In the genomic region with DNA sequence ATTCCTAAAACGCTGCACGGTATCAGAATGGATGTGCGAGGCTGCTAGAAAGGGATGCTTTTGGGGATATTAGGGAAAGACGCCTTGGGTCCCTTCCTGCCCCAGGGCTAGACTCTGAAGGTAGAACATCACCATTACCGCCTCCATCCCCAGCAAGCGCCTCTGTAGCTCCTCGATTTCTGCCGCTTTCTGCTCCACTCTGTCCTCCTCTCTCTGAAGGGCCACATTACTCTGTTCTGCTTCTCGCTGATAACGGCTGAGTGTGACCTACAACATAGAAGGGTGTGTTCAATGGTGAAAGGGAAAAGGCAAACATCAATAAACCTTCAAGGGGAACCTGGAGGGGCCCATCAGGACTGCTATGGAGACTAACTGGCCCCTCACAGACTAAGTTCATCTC, we compare ENCODE assay signal across 26 mouse cellular contexts. TPM values are rescaled to one million over a fixed set of nuclear protein-coding genes. Genes with fewer than 3 reads are reported as not detected.
A peak's percentile ranks its signal among the peaks of the same experiment; 100 is the strongest.
DNase-seq lines count a peak whose midpoint lies in the region; ATAC-seq and TF ChIP-seq lines count a peak whose summit lies in the region.
"Had no signal": no experiment of that assay in that cellular context is flagged by ENCODE, and none has a peak within 500 bp of the region (broad histone marks: within the 10 kb centered on the region; RNA-seq: fewer than 3 reads in every experiment).

No protein-coding gene starts in this region.

- TF ChIP-seq POLR2A in limb, embryonic 14.5 days (IDR thresholded peaks at IDR 0.05; ENCODE audit: borderline replicate concordance, extremely low read depth, insufficient read depth, insufficient read length) = no peak

- no peak for TF ChIP-seq EP300 in liver, postnatal 0 days (IDR thresholded peaks at IDR 0.05; ENCODE audit: low read depth)

- DNase-seq in forebrain, embryonic 10.5 days (ENCODE audit: extremely low spot score, low spot score) = no peak
- DNase-seq in limb, embryonic 14.5 days (ENCODE audit: low spot score) = no peak
- no peak for DNase-seq in limb, embryonic 10.5 days (ENCODE audit: low spot score)
- DNase-seq in liver, postnatal 0 days = no peak
- no peak for DNase-seq in gastrocnemius, postnatal 4 days (ENCODE audit: low spot score in 2 of 2)
- DNase-seq in urinary bladder, adult 18-20 months (ENCODE audit: low spot score in 2 of 2) = no peak
- DNase-seq: cerebellum, adult 11 months; cerebellum, postnatal 14 days; embryo, embryonic 11 days; kidney, adult 9 months; kidney, postnatal 4 days; spleen, adult 18-20 months; thymus, postnatal 25 days had no signal

- H3K27ac ChIP-seq in forebrain, embryonic 10.5 days = 0 out of 2 replicates have a peak overlapping the region, but pooled peaks have one; percentile 42
- no peak overlapping the region for H3K27ac ChIP-seq in forebrain, embryonic 13.5 days
- H3K27ac ChIP-seq in limb, embryonic 14.5 days (replicated peaks; ENCODE audit: low read depth, low read length) = 0 out of 2 replicates have a peak overlapping the region, but pooled peaks have one; percentile 38
- no peak overlapping the region for H3K27ac ChIP-seq in limb, embryonic 10.5 days
- peak overlapping the region; percentile 68 for H3K27ac ChIP-seq in limb, embryonic 15.5 days
- H3K27ac ChIP-seq in liver, postnatal 0 days (ENCODE audit: low read depth) = no peak overlapping the region
- H3K27ac ChIP-seq: neural tube, embryonic 13.5 days had no signal

- no peak overlapping the region for H3K9ac ChIP-seq in forebrain, embryonic 13.5 days
- no peak overlapping the region for H3K9ac ChIP-seq in limb, embryonic 14.5 days (ENCODE audit: low read depth, low read length, severe bottlenecking)
- H3K9ac ChIP-seq in limb, embryonic 15.5 days = no peak overlapping the region
- H3K9ac ChIP-seq in liver, postnatal 0 days (replicated peaks) = no peak overlapping the region
- H3K9ac ChIP-seq: neural tube, embryonic 13.5 days had no signal

- no peak overlapping the region for H3K4me2 ChIP-seq in forebrain, embryonic 13.5 days
- H3K4me2 ChIP-seq in limb, embryonic 14.5 days (replicated peaks; ENCODE audit: low read depth, low read length, severe bottlenecking) = no peak overlapping the region
- H3K4me2 ChIP-seq in limb, embryonic 15.5 days = no peak overlapping the region
- no peak overlapping the region for H3K4me2 ChIP-seq in liver, postnatal 0 days (ENCODE audit: low read depth, low read length)
- H3K4me2 ChIP-seq: midbrain, embryonic 11.5 days; neural tube, embryonic 13.5 days had no signal

- no peak for ATAC-seq in forebrain, embryonic 13.5 days
- no peak for ATAC-seq in limb, embryonic 14.5 days (ENCODE audit: low FRiP score, low read depth)
- ATAC-seq in limb, embryonic 15.5 days (ENCODE audit: insufficient number of reproducible peaks, low FRiP score, low TSS enrichment, low read depth) = no peak
- peak; percentile 43; the same call in 1 of the 2 replicates for ATAC-seq in liver, postnatal 0 days
- ATAC-seq: forebrain, embryonic 16.5 days had no signal

- 93% methylated on average over 10 of the region's 10 CpGs for WGBS in forebrain, embryonic 10.5 days
- WGBS in forebrain, embryonic 13.5 days = 93% methylated on average over 10 of the region's 10 CpGs
- WGBS in limb, embryonic 14.5 days = 91% methylated on average over 10 of the region's 10 CpGs
- WGBS in limb, embryonic 10.5 days = 94% methylated on average over 10 of the region's 10 CpGs
- 85% methylated on average over 10 of the region's 10 CpGs for WGBS in limb, embryonic 15.5 days
- WGBS in liver, postnatal 0 days (ENCODE audit: insufficient replicate concordance) = 82% methylated on average over 10 of the region's 10 CpGs

- TF ChIP-seq CTCF in liver, postnatal 0 days (IDR thresholded peaks at IDR 0.05; ENCODE audit: low read depth) = no peak

- no peaks in the 10 kb centered on the region for H3K9me3 ChIP-seq in forebrain, embryonic 10.5 days
- no peaks in the 10 kb centered on the region for H3K9me3 ChIP-seq in forebrain, embryonic 13.5 days (replicated peaks)
- H3K9me3 ChIP-seq in limb, embryonic 14.5 days (ENCODE audit: control insufficient read depth, low read length) = no peaks in the 10 kb centered on the region
- no peaks in the 10 kb centered on the region for H3K9me3 ChIP-seq in limb, embryonic 10.5 days (replicated peaks)
- H3K9me3 ChIP-seq in limb, embryonic 15.5 days = no peaks in the 10 kb centered on the region
- H3K9me3 ChIP-seq in liver, postnatal 0 days (ENCODE audit: low read length) = no peaks in the 10 kb centered on the region
- H3K9me3 ChIP-seq: neural tube, embryonic 13.5 days had no signal

- H3K36me3 ChIP-seq in forebrain, embryonic 10.5 days (replicated peaks) = no peaks in the 10 kb centered on the region
- no peaks in the 10 kb centered on the region for H3K36me3 ChIP-seq in forebrain, embryonic 13.5 days (ENCODE audit: poor library complexity, severe bottlenecking)
- H3K36me3 ChIP-seq in limb, embryonic 14.5 days (ENCODE audit: control insufficient read depth, insufficient read depth, low read length) = no peaks in the 10 kb centered on the region
- no peaks in the 10 kb centered on the region for H3K36me3 ChIP-seq in limb, embryonic 10.5 days
- H3K36me3 ChIP-seq in limb, embryonic 15.5 days = no peaks in the 10 kb centered on the region
- H3K36me3 ChIP-seq in liver, postnatal 0 days (replicated peaks; ENCODE audit: insufficient read depth, low read length) = peaks cover 9% of the 10 kb centered on the region; the same call in 1 of the 2 replicates
- H3K36me3 ChIP-seq: neural tube, embryonic 13.5 days had no signal

- no peaks in the 10 kb centered on the region for H3K4me1 ChIP-seq in forebrain, embryonic 10.5 days
- H3K4me1 ChIP-seq in forebrain, embryonic 13.5 days = no peaks in the 10 kb centered on the region
- H3K4me1 ChIP-seq in limb, embryonic 14.5 days (ENCODE audit: control insufficient read depth, insufficient read depth, low read length) = no peaks in the 10 kb centered on the region
- H3K4me1 ChIP-seq in limb, embryonic 10.5 days = no peaks in the 10 kb centered on the region
- peaks cover 12% of the 10 kb centered on the region for H3K4me1 ChIP-seq in limb, embryonic 15.5 days
- no peaks in the 10 kb centered on the region for H3K4me1 ChIP-seq in liver, postnatal 0 days (ENCODE audit: insufficient read depth)
- H3K4me1 ChIP-seq: neural tube, embryonic 13.5 days had no signal

- H3K4me3 ChIP-seq in forebrain, embryonic 10.5 days = no peak overlapping the region
- H3K4me3 ChIP-seq in forebrain, embryonic 13.5 days = no peak overlapping the region
- no peak overlapping the region for H3K4me3 ChIP-seq in limb, embryonic 14.5 days (replicated peaks; ENCODE audit: low read length)
- no peak overlapping the region for H3K4me3 ChIP-seq in limb, embryonic 10.5 days
- no peak overlapping the region for H3K4me3 ChIP-seq in limb, embryonic 15.5 days
- H3K4me3 ChIP-seq in liver, postnatal 0 days (ENCODE audit: low read depth, low read length) = no peak overlapping the region
- H3K4me3 ChIP-seq: neural tube, embryonic 13.5 days had no signal

- H3K27me3 ChIP-seq in forebrain, embryonic 10.5 days (ENCODE audit: poor library complexity, severe bottlenecking) = no peaks in the 10 kb centered on the region
- no peaks in the 10 kb centered on the region for H3K27me3 ChIP-seq in forebrain, embryonic 13.5 days
- H3K27me3 ChIP-seq in limb, embryonic 14.5 days (ENCODE audit: control insufficient read depth, insufficient read depth, low read length) = no peaks in the 10 kb centered on the region
- H3K27me3 ChIP-seq in limb, embryonic 10.5 days (ENCODE audit: low read depth, poor library complexity, severe bottlenecking) = no peaks in the 10 kb centered on the region
- no peaks in the 10 kb centered on the region for H3K27me3 ChIP-seq in limb, embryonic 15.5 days
- H3K27me3 ChIP-seq in liver, postnatal 0 days (ENCODE audit: insufficient read depth, low read length) = no peaks in the 10 kb centered on the region
- H3K27me3 ChIP-seq: CH12.LX; neural tube, embryonic 13.5 days had no signal

RNA-seq across cellular contexts. Expression of gene Gm10972, which starts 20.4 kb away (rescaled TPM):
- polyA plus RNA-seq in forebrain, embryonic 10.5 days (2016; fragmentation: Nextera tagmentation; extraction: Ambion mirVana) = not detected in 2 replicates
- polyA plus RNA-seq in forebrain, embryonic 13.5 days (2015; fragmentation: Nextera tagmentation; extraction: Ambion mirVana) = not detected in 2 replicates
- not detected in 2 replicates for polyA plus RNA-seq in limb, embryonic 14.5 days (2012; rRNA removed)
- not detected in 2 replicates for polyA plus RNA-seq in limb, embryonic 14.5 days (2014; fragmentation: Nextera tagmentation; extraction: Ambion mirVana)
- polyA plus RNA-seq in limb, embryonic 10.5 days (2016; fragmentation: Nextera tagmentation; extraction: Ambion mirVana) = not detected in 2 replicates
- not detected in 2 replicates for polyA plus RNA-seq in limb, embryonic 15.5 days (2015; fragmentation: Nextera tagmentation; extraction: Ambion mirVana)
- not detected in 2 replicates for polyA plus RNA-seq in liver, postnatal 0 days (2015; fragmentation: Nextera tagmentation; extraction: Ambion mirVana)
- not detected for total RNA-seq in gastrocnemius, postnatal 4 days (2021)
- total RNA-seq: adrenal gland, adult 18-20 months; CH12.LX; gastrocnemius, adult 18-20 months; granulocyte monocyte progenitor cell, adult 5-6 weeks; layer of hippocampus, postnatal 14 days; left cerebral cortex, postnatal 14 days had no signal
- polyA plus RNA-seq: forebrain, embryonic 16.5 days; hindbrain, embryonic 11.5 days; midbrain, embryonic 11.5 days; neural tube, embryonic 13.5 days; stomach, embryonic 14.5 days had no signal

RNA-seq across cellular contexts. Expression of gene Tuft1, which starts 36.1 kb away (rescaled TPM):
- 3.4 and 4.1 TPM in 2 replicates for polyA plus RNA-seq in forebrain, embryonic 10.5 days (2016; fragmentation: Nextera tagmentation; extraction: Ambion mirVana)
- polyA plus RNA-seq in forebrain, embryonic 13.5 days (2015; fragmentation: Nextera tagmentation; extraction: Ambion mirVana) = 2.2 and 2.7 TPM in 2 replicates
- polyA plus RNA-seq in limb, embryonic 14.5 days (2012; rRNA removed) = 9.8 and 11.9 TPM in 2 replicates
- 16.6 and 19.1 TPM in 2 replicates for polyA plus RNA-seq in limb, embryonic 14.5 days (2014; fragmentation: Nextera tagmentation; extraction: Ambion mirVana)
- polyA plus RNA-seq in limb, embryonic 10.5 days (2016; fragmentation: Nextera tagmentation; extraction: Ambion mirVana) = 4.1 and 4.5 TPM in 2 replicates
- polyA plus RNA-seq in limb, embryonic 15.5 days (2015; fragmentation: Nextera tagmentation; extraction: Ambion mirVana) = 30.2 and 30.9 TPM in 2 replicates
- polyA plus RNA-seq in liver, postnatal 0 days (2015; fragmentation: Nextera tagmentation; extraction: Ambion mirVana) = 7.5 and 8.1 TPM in 2 replicates
- 1 to 10 TPM; 1.6 to 1.8 TPM for total RNA-seq in gastrocnemius, postnatal 4 days (2021)

RNA-seq across cellular contexts. Expression of gene Snx27, which starts 40.0 kb away (rescaled TPM):
- 41.2 and 46.5 TPM in 2 replicates for polyA plus RNA-seq in forebrain, embryonic 10.5 days (2016; fragmentation: Nextera tagmentation; extraction: Ambion mirVana)
- 64.9 and 69.0 TPM in 2 replicates for polyA plus RNA-seq in forebrain, embryonic 13.5 days (2015; fragmentation: Nextera tagmentation; extraction: Ambion mirVana)
- polyA plus RNA-seq in limb, embryonic 14.5 days (2012; rRNA removed) = 22.5 and 24.3 TPM in 2 replicates
- 37.2 and 43.0 TPM in 2 replicates for polyA plus RNA-seq in limb, embryonic 14.5 days (2014; fragmentation: Nextera tagmentation; extraction: Ambion mirVana)
- 45.5 and 46.2 TPM in 2 replicates for polyA plus RNA-seq in limb, embryonic 10.5 days (2016; fragmentation: Nextera tagmentation; extraction: Ambion mirVana)
- polyA plus RNA-seq in limb, embryonic 15.5 days (2015; fragmentation: Nextera tagmentation; extraction: Ambion mirVana) = 43.4 and 45.7 TPM in 2 replicates
- polyA plus RNA-seq in liver, postnatal 0 days (2015; fragmentation: Nextera tagmentation; extraction: Ambion mirVana) = 9.9 and 10.1 TPM in 2 replicates
- 10 to 100 TPM; 37.9 to 40.2 TPM for total RNA-seq in gastrocnemius, postnatal 4 days (2021)

Comparison
In these comparisons a context has a peak if more than half of its experiments do, and no peak if none do; other contexts are left out.
1. H3K27ac ChIP-seq: peak in forebrain, embryonic 10.5 days (single experiment), limb, embryonic 14.5 days (single experiment) and limb, embryonic 15.5 days (single experiment); none in forebrain, embryonic 13.5 days (single experiment), limb, embryonic 10.5 days (single experiment) and liver, postnatal 0 days (single experiment).